Mouse (Mus musculus) E14TG2a.4 (cell line): ENCODE data around the gene Wfdc5.

Experiments used
- H3K27me3 ChIP-seq: 2 replicates; pipeline ENCODE4 v1.6.1; 2014; ENCODE audit warnings: low read length, control low read depth; ENCODE audit not compliant: insufficient read depth
- H3K36me3 ChIP-seq: 2 replicates; pipeline ENCODE4 v1.6.1; 2014; ENCODE audit warnings: low read length, control low read depth; ENCODE audit not compliant: insufficient read depth
- H3K4me1 ChIP-seq: replicated peaks from 2 replicates; pipeline ENCODE4 v1.6.1; 2014; ENCODE audit warnings: low read depth, low read length, control low read depth
- H3K4me3 ChIP-seq: replicated peaks from 2 replicates; pipeline ENCODE4 v1.5.1; 2014; ENCODE audit warnings: mild to moderate bottlenecking, low read length
- H3K9me3 ChIP-seq: 2 replicates; pipeline ENCODE4 v1.6.1; 2014; ENCODE audit warnings: low read length, control low read depth
- CTCF ChIP-seq: conservative IDR thresholded peaks from 2 replicates; pipeline ENCODE4 v1.5.1; 2014; ENCODE audit warnings: low read length
- NANOG ChIP-seq: IDR thresholded peaks from 2 replicates; pipeline ENCODE4 v1.6.1; 2014; ENCODE audit warnings: borderline replicate concordance, low read length, mixed read lengths
- POU5F1 ChIP-seq: IDR thresholded peaks from 2 replicates; pipeline ENCODE4 v1.6.1; 2014; ENCODE audit warnings: low read length, borderline replicate concordance

Gene Wfdc5

GRCm38 (mm10) chr2:164146556-164146955 is 36.0 kb downstream of the Wfdc5 start:
- TF ChIP-seq CTCF (no peak), NANOG (no peak), POU5F1 (no peak)

GRCm38 (mm10) chr2:164144541-164144940 is 38.0 kb downstream of the Wfdc5 start:
- Histone ChIP-seq H3K4me3 (no peak overlapping the region), H3K9me3 (no peaks in the 10 kb centered on the region), H3K4me1 (peaks cover 31% of the 10 kb centered on the region), H3K27me3 (no peaks in the 10 kb centered on the region), H3K36me3 (peaks cover 66% of the 10 kb centered on the region)
- TF ChIP-seq NANOG: no peak
- TF ChIP-seq POU5F1: no peak
- TF ChIP-seq CTCF: no peak

More at GRCm38 (mm10) chr2:164146556-164146955, 36.0 kb downstream of the Wfdc5 start:
- Histone ChIP-seq H3K4me1 (peaks cover 36% of the 10 kb centered on the region), H3K27me3 (no peaks in the 10 kb centered on the region), H3K4me3 (no peak overlapping the region), H3K9me3 (no peaks in the 10 kb centered on the region), H3K36me3 (peaks cover 66% of the 10 kb centered on the region)

- no peaks in the 10 kb centered on the region for H3K27me3 ChIP-seq
- no peak overlapping the region for H3K4me3 ChIP-seq
- H3K36me3 ChIP-seq: peaks cover 67% of the 10 kb centered on the region
- peaks cover 26% of the 10 kb centered on the region for H3K4me1 ChIP-seq
- no peak for TF ChIP-seq NANOG
- no peak for TF ChIP-seq POU5F1
- TF ChIP-seq CTCF: no peak
- H3K9me3 ChIP-seq: no peaks in the 10 kb centered on the region
Measured at GRCm38 (mm10) chr2:164144025-164144424, 38.5 kb downstream of the Wfdc5 start.

- peaks cover 64% of the 10 kb centered on the region for H3K36me3 ChIP-seq
- H3K9me3 ChIP-seq: no peaks in the 10 kb centered on the region
- H3K27me3 ChIP-seq: no peaks in the 10 kb centered on the region
- H3K4me1 ChIP-seq: peaks cover 25% of the 10 kb centered on the region
- no peak for TF ChIP-seq CTCF
- no peak for TF ChIP-seq NANOG
- TF ChIP-seq POU5F1: no peak
- H3K4me3 ChIP-seq: no peak overlapping the region
Measured at GRCm38 (mm10) chr2:164142021-164142420, 40.5 kb downstream of the Wfdc5 start.

GRCm38 (mm10) chr2:164137754-164138153 is 44.8 kb downstream of the Wfdc5 start:
- H3K9me3 ChIP-seq: no peaks in the 10 kb centered on the region
- TF ChIP-seq NANOG: no peak
- no peak for TF ChIP-seq CTCF
- no peak for TF ChIP-seq POU5F1
- H3K4me1 ChIP-seq: peaks cover 34% of the 10 kb centered on the region
- no peak overlapping the region for H3K4me3 ChIP-seq
- H3K36me3 ChIP-seq: peaks cover 55% of the 10 kb centered on the region
- H3K27me3 ChIP-seq: no peaks in the 10 kb centered on the region

- H3K27me3 ChIP-seq: no peaks in the 10 kb centered on the region
- TF ChIP-seq POU5F1 (no peak), NANOG (no peak), CTCF (no peak)
- peaks cover 34% of the 10 kb centered on the region for H3K4me1 ChIP-seq
- no peaks in the 10 kb centered on the region for H3K9me3 ChIP-seq
- H3K36me3 ChIP-seq: peaks cover 56% of the 10 kb centered on the region
- H3K4me3 ChIP-seq: no peak overlapping the region
Measured at GRCm38 (mm10) chr2:164136393-164136792, 46.1 kb downstream of the Wfdc5 start.

- Histone ChIP-seq H3K9me3 (no peaks in the 10 kb centered on the region), H3K27me3 (no peaks in the 10 kb centered on the region), H3K4me3 (no peak overlapping the region), H3K4me1 (peaks cover 32% of the 10 kb centered on the region), H3K36me3 (peaks cover 65% of the 10 kb centered on the region)
- no peak for TF ChIP-seq NANOG
- no peak for TF ChIP-seq CTCF
- TF ChIP-seq POU5F1: no peak
Measured at GRCm38 (mm10) chr2:164135367-164135766, 47.2 kb downstream of the Wfdc5 start.

- Histone ChIP-seq H3K9me3 (no peaks in the 10 kb centered on the region), H3K4me1 (peaks cover 25% of the 10 kb centered on the region), H3K36me3 (peaks cover 64% of the 10 kb centered on the region), H3K4me3 (no peak overlapping the region), H3K27me3 (no peaks in the 10 kb centered on the region)
- TF ChIP-seq NANOG: no peak
- no peak for TF ChIP-seq CTCF
- TF ChIP-seq POU5F1: no peak
Measured at GRCm38 (mm10) chr2:164134563-164134962, 48.0 kb downstream of the Wfdc5 start.

GRCm38 (mm10) chr2:164131586-164131985 is 51.0 kb downstream of the Wfdc5 start:
- no peaks in the 10 kb centered on the region for H3K9me3 ChIP-seq

More at GRCm38 (mm10) chr2:164131586-164131985, 51.0 kb downstream of the Wfdc5 start:
- no peak for TF ChIP-seq POU5F1
- TF ChIP-seq NANOG: no peak
- no peak for TF ChIP-seq CTCF
- Histone ChIP-seq H3K36me3 (peaks cover 61% of the 10 kb centered on the region), H3K27me3 (no peaks in the 10 kb centered on the region), H3K4me3 (no peak overlapping the region), H3K4me1 (peaks cover 15% of the 10 kb centered on the region)
